Mouse (Mus musculus) liver, embryonic 14.5 days (tissue): Measurements from ENCODE around the gene Tnfrsf1b. TPM values are rescaled to one million over a fixed set of nuclear protein-coding genes. Genes with fewer than 3 reads are reported as not detected.

Experiments
- ATAC-seq: fragments of 200-750 bp; cut with Nextera tagmentation; 2 replicates; pipeline ENCODE4 v1.8.0; 2017; ENCODE audit warnings: moderate number of reproducible peaks, mild to moderate bottlenecking, moderate library complexity; ENCODE audit not compliant: insufficient read depth
- DNase-seq, 3 experiments: peaks; one replicate each; pipeline ENCODE4 v3.0.0-alpha.2; 2012 to 2013; ENCODE audit warnings: low read depth in 3 of 3, low spot score in 3 of 3
- H3K27ac ChIP-seq: fragments of 300-500 bp; sonication (generic); 2 replicates; pipeline ENCODE4 v1.5.1; 2014; ENCODE audit warnings: moderate library complexity, mild to moderate bottlenecking, control low read depth, inconsistent platforms
- H3K27me3 ChIP-seq: fragments of 300-500 bp; sonication (generic); 2 replicates; pipeline ENCODE4 v1.6.1; 2014; ENCODE audit warnings: mild to moderate bottlenecking, low read length, moderate library complexity; ENCODE audit not compliant: control insufficient read depth, insufficient read depth
- H3K36me3 ChIP-seq: fragments of 300-500 bp; sonication (generic); replicated peaks from 2 replicates; pipeline ENCODE4 v1.6.1; 2014; ENCODE audit warnings: low read depth; ENCODE audit not compliant: control insufficient read depth, insufficient read depth
- H3K4me1 ChIP-seq, 2 experiments: fragments of 200-500 bp in 1 of 2; fragments of 300-500 bp in 1 of 2; sonication (generic) in 1 of 2; replicated peaks; 2 replicates each; pipeline ENCODE4 v1.6.1; 2012 to 2014; ENCODE audit warnings: antibody characterized with exemption in 1 of 2, inconsistent platforms in 1 of 2, low read length in 1 of 2; ENCODE audit not compliant: control insufficient read depth in 2 of 2, insufficient read depth in 2 of 2
- H3K4me2 ChIP-seq: fragments of 300-500 bp; sonication (generic); 2 replicates; pipeline ENCODE4 v1.6.1; 2014; ENCODE audit warnings: low read depth, mild to moderate bottlenecking, control low read depth, moderate library complexity
- H3K4me3 ChIP-seq, 2 experiments: fragments of 200-500 bp in 1 of 2; fragments of 300-500 bp in 1 of 2; sonication (generic) in 1 of 2; 2 replicates each; pipeline ENCODE4 v1.5.1; 2012 to 2014; ENCODE audit warnings: low read depth in 2 of 2, low read length in 2 of 2, mild to moderate bottlenecking in 2 of 2, control low read depth in 1 of 2, inconsistent platforms in 1 of 2, moderate library complexity in 1 of 2; ENCODE audit not compliant: insufficient read depth in 1 of 2
- H3K9ac ChIP-seq: fragments of 300-500 bp; sonication (generic); replicated peaks from 2 replicates; pipeline ENCODE4 v1.6.1; 2014; ENCODE audit warnings: mild to moderate bottlenecking, control low read depth, moderate library complexity
- H3K9me3 ChIP-seq: fragments of 300-500 bp; sonication (generic); 2 replicates; pipeline ENCODE4 v1.6.1; 2016; ENCODE audit warnings: low read length, mixed read lengths; ENCODE audit not compliant: control insufficient read depth
- CTCF ChIP-seq: IDR thresholded peaks from 2 replicates; pipeline ENCODE4 v1.5.1; 2016; ENCODE audit warnings: antibody characterized with exemption, low read depth, control low read depth
- EP300 ChIP-seq: IDR thresholded peaks from 2 replicates; pipeline ENCODE4 v1.6.1; 2016; ENCODE audit warnings: antibody characterized with exemption, low read depth
- WGBS: fragments of 180-500 bp; shearing (Covaris S2); extraction: QIAGEN DNeasy Blood & Tissue Kit; methylation state at CpG from one replicate; pipeline ENCODE4 v1.1.7; 2014; ENCODE audit not compliant: insufficient replicate concordance; 5-methylcytosine and 5-hydroxymethylcytosine counted together
- polyA plus RNA-seq, 2 experiments: library from polyadenylated mRNA; depleted of rRNA in 1 of 2; stranded (reverse) in 1 of 2; unstranded in 1 of 2; fragments of >200 nt; fragmentation: Nextera tagmentation in 1 of 2; extraction: Ambion mirVana in 1 of 2; gene quantifications; 2 replicates each; pipeline versions ENCODE4 v1.2.1 to v1.2.3; 2012 to 2014

Gene Tnfrsf1b
- polyA plus RNA-seq, 2 experiments, result 3.2 to 4.7 TPM

- TF ChIP-seq CTCF (no peak), EP300 (no peak)
- DNase-seq, result no peak
- Histone ChIP-seq H3K27ac (no peak overlapping the region), H3K36me3 (no peaks in the 10 kb centered on the region), H3K4me3 (no peak overlapping the region), H3K9ac (no peak overlapping the region), H3K9me3 (no peaks in the 10 kb centered on the region), H3K4me1 (peaks cover 0 to 3% of the 10 kb centered on the region in 2 experiments; a peak in 2 of 4 replicates), H3K4me2 (no peak overlapping the region), H3K27me3 (peaks cover 4% of the 10 kb centered on the region)
- ATAC-seq, result no peak
- WGBS, result 4% methylated on average over 1 of the region's 1 CpGs
These were observed 3.8 kb downstream of the Tnfrsf1b start for GRCm38 (mm10) chr4:145242719-145243350.

- 30% methylated on average over 4 of the region's 4 CpGs for WGBS
These were observed 5.9 kb downstream of the Tnfrsf1b start for GRCm38 (mm10) chr4:145240723-145241231.

GRCm38 (mm10) chr4:145239049-145239830 is 7.4 kb downstream of the Tnfrsf1b start:
- 46% methylated on average over 4 of the region's 4 CpGs for WGBS

More at GRCm38 (mm10) chr4:145240723-145241231, 5.9 kb downstream of the Tnfrsf1b start:
- no peak for DNase-seq
- Histone ChIP-seq H3K27me3 (no peaks in the 10 kb centered on the region; the same call in 1 of the 2 replicates), H3K36me3 (no peaks in the 10 kb centered on the region), H3K4me1 (peaks cover 0 to 3% of the 10 kb centered on the region in 2 experiments; a peak in 2 of 4 replicates), H3K27ac (no peak overlapping the region), H3K4me2 (no peak overlapping the region), H3K9me3 (no peaks in the 10 kb centered on the region), H3K4me3 (no peak overlapping the region), H3K9ac (no peak overlapping the region)
- peak; percentile 36; the same call in 1 of the 2 replicates for ATAC-seq
- no peak for TF ChIP-seq CTCF
- TF ChIP-seq EP300, result no peak

GRCm38 (mm10) chr4:145236027-145236426 is 10.6 kb downstream of the Tnfrsf1b start:
- Histone ChIP-seq H3K4me2 (no peak overlapping the region), H3K27me3 (no peaks in the 10 kb centered on the region), H3K4me3 (no peak overlapping the region), H3K27ac (no peak overlapping the region), H3K4me1 (peaks cover 0 to 2% of the 10 kb centered on the region in 2 experiments; a peak in 2 of 4 replicates), H3K36me3 (no peaks in the 10 kb centered on the region), H3K9me3 (no peaks in the 10 kb centered on the region), H3K9ac (no peak overlapping the region)
- DNase-seq (no peak), ATAC-seq (no peak)
- 74% methylated on average over 7 of the region's 7 CpGs for WGBS
- no peak for TF ChIP-seq CTCF
- TF ChIP-seq EP300, result no peak

More at GRCm38 (mm10) chr4:145239049-145239830, 7.4 kb downstream of the Tnfrsf1b start:
- no peak for TF ChIP-seq EP300
- no peak for TF ChIP-seq CTCF
- Histone ChIP-seq H3K27me3 (no peaks in the 10 kb centered on the region), H3K27ac (no peak overlapping the region), H3K4me2 (no peak overlapping the region), H3K36me3 (no peaks in the 10 kb centered on the region), H3K9ac (no peak overlapping the region), H3K9me3 (no peaks in the 10 kb centered on the region), H3K4me3 (no peak overlapping the region), H3K4me1 (no peaks in the 10 kb centered on the region; a peak in 2 of 4 replicates)
- DNase-seq, result no peak
- 0 out of 2 replicates have a peak, but pooled peaks have one; percentile 18 for ATAC-seq
